Mouse (Mus musculus) spleen, adult 2 months (tissue): ENCODE data around the gene Atp6v0e2. TPM values are rescaled to one million over a fixed set of nuclear protein-coding genes. Genes with fewer than 3 reads are reported as not detected.
A peak's percentile ranks its signal among the peaks of the same experiment; 100 is the strongest.
"Not testable (repeated sequence)": the region's sequence is repeated elsewhere in the genome, so short reads cannot be mapped to it uniquely, and the experiment has no call there.

ENCODE experiments used
- DNase-seq, 2 experiments: peaks; one replicate each; pipeline versions ENCODE4 v3.0.0 to v3.0.0-alpha.2; 2012 to 2021; ENCODE audit warnings: low spot score in 2 of 2, low read depth in 1 of 2
- H3K27ac ChIP-seq: fragments of 200-500 bp; 2 replicates; pipeline ENCODE4 v1.5.1; 2012; ENCODE audit warnings: low read length, inconsistent platforms; ENCODE audit not compliant: insufficient read depth
- H3K27me3 ChIP-seq: fragments of 200-500 bp; 2 replicates; pipeline ENCODE4 v1.6.1; 2012; ENCODE audit warnings: mild to moderate bottlenecking, moderate library complexity, low read length, inconsistent platforms; ENCODE audit not compliant: control insufficient read depth, insufficient read depth
- H3K36me3 ChIP-seq: fragments of 200-500 bp; 2 replicates; pipeline ENCODE4 v1.6.1; 2012; ENCODE audit warnings: mild to moderate bottlenecking, low read length, inconsistent platforms; ENCODE audit not compliant: control insufficient read depth, insufficient read depth
- H3K4me1 ChIP-seq: fragments of 200-500 bp; 2 replicates; pipeline ENCODE4 v1.6.1; 2011; ENCODE audit warnings: inconsistent platforms; ENCODE audit not compliant: control insufficient read depth, insufficient read depth, insufficient read length
- H3K4me3 ChIP-seq: fragments of 200-500 bp; 2 replicates; pipeline ENCODE4 v1.5.1; 2011; ENCODE audit warnings: mild to moderate bottlenecking, inconsistent platforms; ENCODE audit not compliant: insufficient read depth, insufficient read length; ENCODE audit errors: extremely low read depth
- CTCF ChIP-seq: fragments of 200-500 bp; IDR thresholded peaks from 2 replicates; pipeline ENCODE4 v1.5.1; 2011; ENCODE audit warnings: mild to moderate bottlenecking, inconsistent platforms; ENCODE audit not compliant: insufficient read depth, insufficient read length, insufficient replicate concordance; ENCODE audit errors: extremely low read depth
- POLR2A ChIP-seq: fragments of 200-500 bp; IDR thresholded peaks from 2 replicates; pipeline ENCODE4 v1.6.1; 2011; ENCODE audit warnings: low read depth, low read length, inconsistent platforms
- WGBS: fragments of 180-500 bp; shearing (Covaris S2); methylation state at CpG from one replicate; pipeline ENCODE4 v1.1.7; 2018; 5-methylcytosine and 5-hydroxymethylcytosine counted together
- polyA plus RNA-seq: library from polyadenylated mRNA; depleted of rRNA; stranded (reverse); fragments of >200 nt; gene quantifications from 2 replicates; pipeline ENCODE4 v1.2.3, GENCODE M21; 2012

Atp6v0e2 gene
- polyA plus RNA-seq, 1 experiment: 1.8 TPM

DNA sequence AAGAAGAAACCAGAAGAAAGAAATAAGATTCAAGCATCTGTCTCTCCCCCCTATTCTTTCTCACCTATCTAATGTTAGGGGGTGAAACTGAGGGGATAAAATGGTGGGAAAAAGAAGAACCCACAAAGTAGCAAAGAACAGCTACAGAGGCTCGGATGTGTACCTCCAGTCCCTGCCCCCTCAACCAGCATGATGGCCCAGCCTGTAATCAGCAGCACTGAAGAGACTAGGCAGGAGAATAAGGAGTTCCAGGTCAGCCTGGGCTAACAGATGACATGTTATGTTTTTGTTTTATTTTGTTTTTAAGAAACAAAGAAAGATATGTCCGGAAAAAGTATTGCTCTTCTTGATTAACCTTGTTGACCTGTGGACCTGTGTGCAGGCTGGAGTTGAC lies 33.6 kb upstream of the Atp6v0e2 start:
- Histone ChIP-seq H3K36me3 (peaks cover 1% of the 10 kb centered on the region; the same call in 1 of the 2 replicates), H3K4me1 (no peaks in the 10 kb centered on the region; the same call in 1 of the 2 replicates), H3K4me3 (peak overlapping the region; percentile 77; the same call in 1 of the 2 replicates), H3K27ac (no peak overlapping the region), H3K27me3 (no peaks in the 10 kb centered on the region)
- 4% methylated on average over 2 of the region's 2 CpGs for WGBS
- TF ChIP-seq CTCF: no peak
- no peak for TF ChIP-seq POLR2A
- DNase-seq: no peak

GRCm38 (mm10) chr6:48504241-48504854 lies 33.1 kb upstream of the Atp6v0e2 start:
- peaks cover 1% of the 10 kb centered on the region; the same call in 1 of the 2 replicates for H3K36me3 ChIP-seq
- no peaks in the 10 kb centered on the region; the same call in 1 of the 2 replicates for H3K4me1 ChIP-seq
- TF ChIP-seq CTCF (no peak), POLR2A (peak; percentile 3; the same call in 1 of the 2 replicates)

DNA sequence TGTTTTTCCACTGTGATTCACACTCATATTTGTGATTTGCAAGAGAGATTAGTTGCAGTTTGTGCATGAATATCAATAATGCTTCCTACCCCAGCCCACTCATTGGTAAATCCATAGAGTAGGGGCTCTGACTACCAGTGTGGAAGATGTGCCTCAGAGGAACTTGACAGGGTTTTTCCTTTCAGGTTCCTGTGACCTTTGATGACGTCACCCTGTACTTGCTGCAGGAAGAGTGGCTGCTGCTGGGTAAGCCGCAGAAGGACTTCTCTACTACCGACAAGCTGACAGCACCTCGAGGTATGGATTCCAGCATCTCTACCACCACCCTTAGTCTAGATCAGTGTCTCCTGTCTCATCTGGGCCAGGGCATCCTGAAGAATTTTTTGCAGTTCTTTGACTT lies 29.3 kb upstream of the Atp6v0e2 start:
- WGBS: 71% methylated on average over 4 of the region's 4 CpGs

More at GRCm38 (mm10) chr6:48504241-48504854, 33.1 kb upstream of the Atp6v0e2 start:
- DNase-seq: peak; percentile 14 to 54
- 1% methylated on average over 26 of the region's 26 CpGs for WGBS
- no peaks in the 10 kb centered on the region for H3K27me3 ChIP-seq
- H3K4me3 ChIP-seq: peak overlapping the region; percentile 77
- no peak overlapping the region for H3K27ac ChIP-seq

GRCm38 (mm10) chr6:48510426-48510825 lies 27.0 kb upstream of the Atp6v0e2 start:
- H3K27ac ChIP-seq: no peak overlapping the region
- TF ChIP-seq CTCF (no peak), POLR2A (no peak)
- H3K4me3 ChIP-seq: no peak overlapping the region
- no peaks in the 10 kb centered on the region for H3K4me1 ChIP-seq
- H3K36me3 ChIP-seq: peaks cover 5% of the 10 kb centered on the region
- DNase-seq: no peak
- 20% methylated on average over 4 of the region's 4 CpGs for WGBS
- no peaks in the 10 kb centered on the region for H3K27me3 ChIP-seq

More for the DNA sequence above, 29.3 kb upstream of the Atp6v0e2 start:
- no peak for DNase-seq
- Histone ChIP-seq H3K36me3 (peaks cover 3% of the 10 kb centered on the region), H3K4me1 (no peaks in the 10 kb centered on the region; the same call in 1 of the 2 replicates), H3K4me3 (no peak overlapping the region), H3K27me3 (no peaks in the 10 kb centered on the region), H3K27ac (no peak overlapping the region)
- no peak for TF ChIP-seq CTCF
- no peak for TF ChIP-seq POLR2A

- no peaks in the 10 kb centered on the region for H3K4me1 ChIP-seq
- TF ChIP-seq POLR2A (no peak), CTCF (no peak)
- 58% methylated on average over 7 of the region's 7 CpGs for WGBS
- no peaks in the 10 kb centered on the region for H3K27me3 ChIP-seq
- H3K27ac ChIP-seq: no peak overlapping the region
- H3K36me3 ChIP-seq: peaks cover 5% of the 10 kb centered on the region
- DNase-seq: no peak
- no peak overlapping the region for H3K4me3 ChIP-seq
Observed at GRCm38 (mm10) chr6:48511861-48512260, 25.6 kb upstream of the Atp6v0e2 start.

DNA sequence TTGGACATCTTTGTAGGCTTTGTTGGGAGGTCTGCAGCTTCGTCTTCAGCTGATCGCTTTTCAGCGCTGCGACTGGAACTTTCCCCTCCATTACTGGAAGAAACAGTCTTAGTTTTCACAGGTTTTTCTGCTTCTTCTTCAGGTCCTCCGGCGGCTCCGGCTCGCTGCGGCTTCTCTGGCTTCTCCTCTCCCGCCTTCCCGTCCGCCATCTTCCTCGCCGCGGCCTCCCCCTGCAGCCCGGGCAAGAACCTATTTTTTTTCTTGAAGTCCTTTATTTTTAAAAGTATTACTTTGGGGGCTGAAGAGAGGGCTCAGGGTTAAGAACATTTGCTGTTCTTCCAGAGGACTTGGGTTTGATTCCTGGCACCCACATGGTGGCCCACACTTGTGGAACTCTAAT lies 12.5 kb upstream of the Atp6v0e2 start:
- not testable (repeated sequence) for H3K27ac ChIP-seq, H3K27me3 ChIP-seq, H3K4me3 ChIP-seq, H3K36me3 ChIP-seq, DNase-seq, H3K4me1 ChIP-seq
- WGBS: 92% methylated on average over 14 of the region's 16 CpGs

GRCm38 (mm10) chr6:48527901-48528300 lies 9.5 kb upstream of the Atp6v0e2 start:
- no peak overlapping the region for H3K27ac ChIP-seq
- no peak for DNase-seq
- 90% methylated on average over 9 of the region's 9 CpGs for WGBS
- H3K36me3 ChIP-seq: no peaks in the 10 kb centered on the region
- TF ChIP-seq CTCF: no peak
- TF ChIP-seq POLR2A: no peak
- no peak overlapping the region for H3K4me3 ChIP-seq
- H3K4me1 ChIP-seq: no peaks in the 10 kb centered on the region
- no peaks in the 10 kb centered on the region for H3K27me3 ChIP-seq
